Mouse (Mus musculus): Measurements from ENCODE around the gene Srd5a1. TPM values are rescaled to one million over a fixed set of nuclear protein-coding genes. Genes with fewer than 3 reads are reported as not detected.

Gene Srd5a1
- polyA plus RNA-seq, 1 experiment from 2014 or later, result 26.7 TPM

DNA sequence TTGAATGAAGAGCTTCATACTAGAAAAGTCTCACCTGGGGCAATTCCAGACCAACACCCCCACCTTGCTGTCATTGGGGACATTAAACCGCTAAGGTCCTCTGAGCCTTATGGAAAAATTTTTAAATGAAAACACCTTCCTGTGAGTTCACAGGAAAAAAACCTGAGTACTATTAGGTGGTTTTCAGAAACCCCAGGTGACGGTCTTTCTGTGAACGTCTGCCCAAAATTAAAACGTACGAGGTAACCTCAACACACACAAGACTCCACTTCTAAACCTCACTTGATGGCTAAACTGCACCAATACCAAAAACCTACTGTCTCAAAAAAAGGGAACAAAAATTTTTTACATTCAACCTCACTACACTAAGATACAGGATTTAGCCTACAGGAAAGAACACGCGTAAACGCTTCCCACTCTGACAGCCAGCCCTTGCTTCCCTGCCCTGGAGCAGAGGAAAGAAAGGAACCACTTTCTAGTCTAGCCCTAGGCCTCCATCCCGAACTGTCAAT lies 78.3 kb downstream of the Srd5a1 start:
- Histone ChIP-seq H3K27me3 (no peaks in the 10 kb centered on the region), H3K9me3 (replicated peaks) (no peaks in the 10 kb centered on the region), H3K9ac (peak overlapping the region; percentile 97), H3K4me2 (replicated peaks) (peak overlapping the region; percentile 94), H3K36me3 (0 out of 2 replicates have a peak, but pooled peaks cover 6% of the 10 kb centered on the region), H3K4me3 (peak overlapping the region; percentile 99), H3K4me1 (peaks cover 52% of the 10 kb centered on the region), H3K27ac (peak overlapping the region; percentile 96; the same call in 1 of the 2 replicates)
- WGBS, result 3% methylated on average over 9 of the region's 9 CpGs
- ATAC-seq (ENCODE audit: low FRiP score), result no peak

DNA sequence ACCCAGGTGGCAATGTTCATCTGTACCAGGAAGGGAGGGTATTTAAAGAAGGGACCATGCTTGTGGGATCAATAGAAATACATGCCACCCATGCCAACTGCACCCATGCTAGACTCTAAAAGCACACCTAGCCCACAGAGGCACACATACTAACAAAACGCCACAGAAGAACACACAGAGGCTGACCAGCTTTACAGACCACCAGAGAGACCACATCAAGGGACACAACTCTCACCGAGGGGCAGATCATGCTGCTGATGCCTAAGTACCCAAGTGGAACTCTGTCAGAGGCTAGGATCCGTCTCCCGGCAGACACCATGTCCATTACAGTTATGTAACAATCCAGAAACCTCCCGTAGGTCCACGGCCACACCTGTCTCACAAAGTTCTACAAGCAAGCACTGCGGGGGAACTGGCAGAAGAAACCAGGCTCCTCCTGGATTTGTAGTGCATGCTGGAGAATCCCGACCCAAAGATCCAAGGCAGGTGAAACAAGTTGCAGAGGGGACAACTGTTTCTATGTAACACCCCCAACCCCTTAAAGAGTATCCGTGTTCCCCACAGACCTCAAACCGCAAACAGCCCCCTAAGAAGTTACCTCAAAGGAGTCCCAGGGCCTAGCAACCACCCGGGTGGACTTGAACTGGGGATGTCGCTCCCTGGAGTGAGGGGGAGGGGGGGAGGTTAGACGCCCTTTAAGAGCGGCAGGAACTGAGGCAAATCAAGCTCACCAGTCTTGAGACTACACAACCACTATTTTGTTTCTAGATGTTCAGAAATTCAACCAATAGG lies 78.9 kb downstream of the Srd5a1 start:
- 22% methylated on average over 14 of the region's 14 CpGs for WGBS
- Histone ChIP-seq H3K27me3 (no peaks in the 10 kb centered on the region), H3K9ac (peak overlapping the region; percentile 97), H3K4me1 (peaks cover 56% of the 10 kb centered on the region), H3K4me2 (replicated peaks) (peak overlapping the region; percentile 94), H3K4me3 (peak overlapping the region; percentile 99), H3K9me3 (replicated peaks) (no peaks in the 10 kb centered on the region), H3K27ac (no peak overlapping the region), H3K36me3 (0 out of 2 replicates have a peak, but pooled peaks cover 6% of the 10 kb centered on the region)
- ATAC-seq (ENCODE audit: low FRiP score), result no peak

DNA sequence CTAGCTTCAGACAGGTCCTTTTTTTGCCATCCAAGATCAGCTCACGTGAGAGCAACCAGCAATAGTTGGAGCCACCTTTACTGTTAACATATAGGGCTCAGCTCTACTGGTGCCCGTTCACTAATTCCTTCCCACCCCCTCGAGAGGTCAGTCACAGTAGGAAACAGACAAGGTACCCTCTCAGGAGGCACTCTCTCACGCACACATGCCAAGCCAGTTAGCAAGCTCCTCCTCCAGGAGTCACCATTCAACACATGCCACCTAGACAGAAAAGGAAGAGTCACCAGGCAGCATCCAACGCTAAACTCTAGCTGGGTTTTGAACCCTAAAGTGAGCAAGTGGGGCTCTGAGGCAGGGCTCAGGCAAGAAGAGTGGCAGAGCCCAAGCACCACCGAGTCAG lies 79.8 kb downstream of the Srd5a1 start:
- Histone ChIP-seq H3K9me3 (replicated peaks) (no peaks in the 10 kb centered on the region), H3K4me2 (replicated peaks) (peak overlapping the region; percentile 94), H3K4me3 (peak overlapping the region; percentile 99), H3K36me3 (0 out of 2 replicates have a peak, but pooled peaks cover 6% of the 10 kb centered on the region), H3K9ac (peak overlapping the region; percentile 97), H3K4me1 (peaks cover 63% of the 10 kb centered on the region), H3K27me3 (no peaks in the 10 kb centered on the region), H3K27ac (no peak overlapping the region)
- ATAC-seq (ENCODE audit: low FRiP score), result no peak
- 49% methylated on average over 6 of the region's 6 CpGs for WGBS

DNA sequence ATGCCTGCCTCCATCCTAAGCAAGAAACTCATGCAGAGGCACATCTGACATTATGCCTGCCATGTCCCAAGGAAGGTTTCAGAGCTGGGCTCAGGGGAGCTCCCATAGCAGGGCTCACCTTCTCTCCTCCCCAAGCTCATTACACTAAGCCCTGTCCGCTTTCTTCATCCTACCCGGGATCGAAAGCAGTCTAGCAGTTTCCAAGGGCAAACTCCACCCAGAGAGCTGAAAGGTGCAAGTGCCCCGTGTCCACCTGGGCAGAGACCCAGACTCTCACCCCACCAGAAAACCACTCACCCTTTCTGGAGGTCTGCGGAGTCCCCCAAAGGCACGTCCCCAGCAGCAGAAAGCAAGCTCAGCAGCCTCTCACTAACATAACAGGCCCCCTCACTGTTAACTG lies 80.3 kb downstream of the Srd5a1 start:
- no peak for ATAC-seq (ENCODE audit: low FRiP score)
- no peak overlapping the region for H3K27ac ChIP-seq
- peak overlapping the region; percentile 94 for H3K4me2 ChIP-seq (replicated peaks)
- peaks cover 64% of the 10 kb centered on the region for H3K4me1 ChIP-seq
- peak overlapping the region; percentile 97 for H3K9ac ChIP-seq
- no peaks in the 10 kb centered on the region for H3K9me3 ChIP-seq (replicated peaks)
- H3K36me3 ChIP-seq, result 0 out of 2 replicates have a peak, but pooled peaks cover 6% of the 10 kb centered on the region
- no peaks in the 10 kb centered on the region for H3K27me3 ChIP-seq
- WGBS, result 86% methylated on average over 6 of the region's 6 CpGs
- H3K4me3 ChIP-seq, result peak overlapping the region; percentile 99

DNA sequence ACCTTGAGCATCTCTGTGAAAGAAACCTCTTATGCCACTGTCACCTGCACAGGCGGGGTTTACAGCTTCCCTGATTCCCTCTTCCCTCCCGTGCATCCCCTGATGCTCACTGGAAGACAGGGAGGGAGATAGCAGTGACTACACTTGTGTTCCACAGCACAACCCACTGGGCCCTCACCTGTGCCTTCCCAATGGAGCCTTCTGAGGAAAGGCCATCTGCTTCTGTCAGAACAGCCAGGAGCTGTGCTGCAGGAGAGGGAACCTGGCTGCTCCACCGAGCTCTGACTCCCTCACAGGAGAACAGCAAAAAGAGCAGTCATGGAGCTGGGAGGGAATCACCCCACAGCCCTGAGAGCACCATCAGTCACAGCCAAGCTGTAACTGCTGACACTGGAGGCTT lies 81.1 kb downstream of the Srd5a1 start:
- Histone ChIP-seq H3K36me3 (0 out of 2 replicates have a peak, but pooled peaks cover 6% of the 10 kb centered on the region), H3K4me2 (replicated peaks) (peak overlapping the region; percentile 94; the same call in 1 of the 2 replicates), H3K4me3 (no peak overlapping the region), H3K9ac (peak overlapping the region; percentile 97; the same call in 1 of the 2 replicates), H3K9me3 (replicated peaks) (no peaks in the 10 kb centered on the region), H3K4me1 (peaks cover 67% of the 10 kb centered on the region), H3K27me3 (no peaks in the 10 kb centered on the region), H3K27ac (no peak overlapping the region)
- WGBS, result 80% methylated on average over 3 of the region's 3 CpGs
- no peak for ATAC-seq (ENCODE audit: low FRiP score)

DNA sequence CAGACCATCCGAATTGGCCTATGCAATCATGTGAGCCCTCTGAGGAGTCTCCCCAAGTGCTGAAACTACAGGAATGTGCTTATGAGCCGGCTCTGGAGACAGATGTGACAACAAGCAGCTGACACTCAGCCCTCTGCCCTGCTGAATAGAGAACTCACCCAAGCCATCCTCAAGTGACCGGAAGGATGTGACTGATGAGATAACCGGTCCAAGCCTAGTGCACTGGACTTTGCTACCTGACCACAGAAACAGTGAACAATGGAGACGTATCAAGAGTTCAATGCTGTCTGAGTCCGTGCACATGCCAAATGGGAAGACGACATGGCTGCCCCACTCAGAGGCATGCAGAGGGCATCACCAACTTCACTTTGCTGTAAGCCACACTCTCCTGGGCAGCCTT lies 82.7 kb downstream of the Srd5a1 start:
- H3K9ac ChIP-seq, result no peak overlapping the region

DNA sequence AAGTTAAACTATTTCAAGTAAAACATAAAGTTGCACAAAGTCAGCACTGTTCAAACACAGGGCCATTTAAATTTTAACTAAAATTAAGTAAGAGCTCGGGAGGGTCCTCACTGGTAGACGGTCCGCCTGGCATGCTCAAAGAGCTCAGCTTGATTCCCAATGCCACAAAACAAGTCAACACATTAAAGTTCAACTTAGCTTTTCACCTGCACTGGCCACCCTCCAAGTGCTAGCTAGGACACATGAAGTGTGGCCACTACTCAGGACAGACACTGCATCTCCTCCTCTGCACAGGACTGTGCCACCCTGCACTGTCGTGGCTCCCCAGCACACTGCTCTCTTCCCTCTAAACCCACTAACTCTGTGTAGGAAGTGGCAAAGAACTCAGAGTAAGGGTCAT lies 85.4 kb downstream of the Srd5a1 start:
- Histone ChIP-seq H3K4me1 (peaks cover 79% of the 10 kb centered on the region), H3K4me3 (no peak overlapping the region), H3K9me3 (replicated peaks) (no peaks in the 10 kb centered on the region), H3K27me3 (no peaks in the 10 kb centered on the region), H3K9ac (peak overlapping the region; percentile 35), H3K36me3 (0 out of 2 replicates have a peak, but pooled peaks cover 6% of the 10 kb centered on the region), H3K27ac (no peak overlapping the region), H3K4me2 (replicated peaks) (no peak overlapping the region)
- 57% methylated on average over 4 of the region's 4 CpGs for WGBS
- no peak for ATAC-seq (ENCODE audit: low FRiP score)

More for the DNA sequence above, 82.7 kb downstream of the Srd5a1 start:
- Histone ChIP-seq H3K27ac (no peak overlapping the region), H3K4me2 (replicated peaks) (0 out of 2 replicates have a peak overlapping the region, but pooled peaks have one; percentile 6), H3K27me3 (no peaks in the 10 kb centered on the region), H3K36me3 (0 out of 2 replicates have a peak, but pooled peaks cover 6% of the 10 kb centered on the region), H3K4me1 (peaks cover 81% of the 10 kb centered on the region), H3K4me3 (no peak overlapping the region), H3K9me3 (replicated peaks) (no peaks in the 10 kb centered on the region)
- ATAC-seq (ENCODE audit: low FRiP score), result no peak
- 80% methylated on average over 7 of the region's 7 CpGs for WGBS

DNA sequence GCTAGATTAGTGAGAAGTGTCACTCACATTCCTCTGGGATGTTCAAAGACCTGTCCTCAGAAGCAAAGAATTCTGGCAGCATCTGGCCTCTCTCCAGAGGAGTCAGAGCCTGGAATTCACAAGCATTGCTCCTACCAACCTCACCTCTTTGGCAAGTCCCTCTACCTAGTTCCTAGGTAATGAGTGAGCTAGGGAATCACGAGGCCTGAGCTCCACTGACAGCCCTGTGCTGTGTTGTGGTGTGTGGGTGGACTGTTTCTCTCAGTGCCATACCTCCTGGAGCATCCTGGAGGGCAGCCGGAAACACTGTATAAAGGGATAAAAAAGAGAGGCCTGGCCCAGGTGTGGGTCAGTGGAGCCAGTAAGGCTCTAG lies 87.1 kb downstream of the Srd5a1 start:
- WGBS, result 67% methylated on average over 2 of the region's 2 CpGs
- no peak overlapping the region for H3K9ac ChIP-seq
- H3K4me2 ChIP-seq (replicated peaks), result no peak overlapping the region
- H3K9me3 ChIP-seq (replicated peaks), result no peaks in the 10 kb centered on the region
- H3K36me3 ChIP-seq, result no peaks in the 10 kb centered on the region
- no peak for ATAC-seq (ENCODE audit: low FRiP score)
- H3K4me1 ChIP-seq, result peaks cover 67% of the 10 kb centered on the region
- H3K27ac ChIP-seq, result no peak overlapping the region
- H3K27me3 ChIP-seq, result no peaks in the 10 kb centered on the region
- H3K4me3 ChIP-seq, result no peak overlapping the region

Other genes with a start within 250 kb of the Srd5a1 start
- gene Nsun2, start 77.7 kb downstream of the Srd5a1 start, polyA plus RNA-seq (2016; fragmentation: Nextera tagmentation; extraction: Ambion mirVana), result 91.8 and 98.4 TPM in 2 replicates
- gene Tent4a, start 76.8 kb downstream of the Srd5a1 start, polyA plus RNA-seq (2016; fragmentation: Nextera tagmentation; extraction: Ambion mirVana), result 5.9 and 8.4 TPM in 2 replicates
- gene Ube2ql1, start 128.4 kb upstream of the Srd5a1 start, polyA plus RNA-seq (2016; fragmentation: Nextera tagmentation; extraction: Ambion mirVana), result 16.4 and 18.2 TPM in 2 replicates
- gene Med10, start 191.0 kb upstream of the Srd5a1 start, polyA plus RNA-seq (2016; fragmentation: Nextera tagmentation; extraction: Ambion mirVana), result 169 and 171 TPM in 2 replicates